Mouse (Mus musculus) ES-Bruce4 (cell line): ENCODE data around the gene Upf2.

Source experiments
- CTCF ChIP-seq: IDR thresholded peaks from one replicate; pipeline ENCODE4 v1.8.1; 2011; ENCODE audit warnings: low read depth, low read length
- POLR2A ChIP-seq: IDR thresholded peaks from one replicate; pipeline ENCODE4 v1.8.1; 2011; ENCODE audit warnings: low read length; ENCODE audit not compliant: insufficient read depth

DNA sequence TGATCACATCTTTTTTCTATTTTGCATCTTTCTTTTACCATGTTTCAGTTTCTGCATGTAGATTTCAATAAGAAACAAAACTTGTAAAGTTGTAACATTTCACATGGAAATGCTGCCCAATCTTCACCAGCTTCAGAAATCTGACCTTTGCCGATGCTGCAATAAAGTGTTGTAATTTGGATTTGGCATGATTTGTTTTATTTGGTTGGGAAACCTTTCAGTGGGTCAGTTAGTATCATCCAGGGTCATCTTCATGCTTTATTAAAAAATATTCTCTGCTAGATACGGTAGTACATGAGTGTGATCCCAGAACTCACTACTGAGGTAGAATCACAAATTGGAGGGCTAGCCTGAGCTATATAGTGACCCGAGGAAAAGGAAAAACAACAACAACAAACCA is 105.2 kb downstream of the Upf2 start:
- TF ChIP-seq CTCF (no peak), POLR2A (no peak)
